Mouse (Mus musculus): ENCODE measurements around the gene Siah3. TPM values are rescaled to one million over a fixed set of nuclear protein-coding genes. Genes with fewer than 3 reads are reported as not detected.

The Siah3 gene
- polyA plus RNA-seq, 1 experiment = 0.04 TPM

DNA sequence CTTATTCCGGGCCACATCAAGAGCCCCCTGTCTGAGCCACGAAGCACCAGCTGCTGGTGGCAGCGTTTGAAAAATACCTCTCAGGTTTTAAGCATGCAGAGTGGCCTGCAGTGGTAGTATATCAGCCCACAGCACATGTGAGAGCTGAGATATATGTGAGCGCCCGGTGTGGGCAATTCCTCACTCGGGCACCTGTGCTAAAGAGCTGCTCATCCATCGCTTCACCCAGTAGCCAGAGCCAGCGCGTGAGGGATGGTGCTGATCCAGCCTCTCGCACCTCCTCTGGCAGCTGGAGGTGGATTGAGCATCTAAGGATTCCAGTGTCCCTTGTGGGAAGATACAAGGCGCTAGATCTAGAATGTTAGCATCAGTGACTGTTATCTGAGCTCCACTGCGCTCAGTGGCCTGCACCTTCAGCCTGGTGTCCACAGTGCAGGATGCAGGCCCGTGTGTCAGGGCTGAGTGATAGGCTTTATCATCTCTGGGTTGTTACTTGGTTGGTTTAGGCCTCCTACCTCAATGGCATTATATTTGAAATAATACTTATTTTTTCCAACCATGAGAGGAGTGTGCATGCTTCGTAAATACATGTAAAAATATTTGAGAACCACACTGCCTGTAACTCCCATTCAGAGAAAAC lies 37.9 kb downstream of the Siah3 start:
- no peaks in the 10 kb centered on the region for H3K4me1 ChIP-seq (ENCODE audit: control insufficient read depth, insufficient read depth, low read length)
- 84% methylated on average over 14 of the region's 14 CpGs for WGBS
- no peak for TF ChIP-seq CTCF (IDR thresholded peaks at IDR 0.05; ENCODE audit: insufficient read depth, low read length)
- TF ChIP-seq POLR2A (IDR thresholded peaks at IDR 0.05; ENCODE audit: borderline replicate concordance, extremely low read depth, low read depth, low read length) = no peak
- DNase-seq = no peak
- no peak overlapping the region for H3K4me3 ChIP-seq (replicated peaks; ENCODE audit: extremely low read depth, low read depth, low read length)

DNA sequence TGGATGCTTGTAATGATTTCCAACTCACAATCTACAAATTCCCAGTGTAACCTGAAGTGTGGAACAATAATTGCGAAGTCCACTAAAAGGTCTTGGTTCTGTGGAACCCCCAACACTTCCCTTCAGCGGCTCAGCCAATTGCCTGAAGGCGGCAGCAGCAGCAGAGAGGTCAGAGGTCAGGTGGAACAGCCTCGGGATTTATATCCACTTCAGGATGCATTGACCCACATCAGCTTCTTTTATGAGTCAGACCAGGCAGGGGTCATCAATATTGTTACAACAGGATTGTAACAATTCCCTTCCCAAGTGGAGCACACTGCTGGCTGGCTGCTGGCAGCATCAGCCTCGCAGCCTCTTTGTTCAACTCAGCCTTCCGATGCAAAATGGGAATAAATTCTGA lies 39.1 kb downstream of the Siah3 start:
- no peak for DNase-seq
- 71% methylated on average over 6 of the region's 6 CpGs for WGBS
- TF ChIP-seq CTCF (IDR thresholded peaks at IDR 0.05; ENCODE audit: insufficient read depth, low read length) = no peak
- TF ChIP-seq POLR2A (IDR thresholded peaks at IDR 0.05; ENCODE audit: borderline replicate concordance, extremely low read depth, low read depth, low read length) = no peak
- Histone ChIP-seq H3K4me1 (ENCODE audit: control insufficient read depth, insufficient read depth, low read length) (no peaks in the 10 kb centered on the region), H3K4me3 (replicated peaks; ENCODE audit: extremely low read depth, low read depth, low read length) (no peak overlapping the region)

DNA sequence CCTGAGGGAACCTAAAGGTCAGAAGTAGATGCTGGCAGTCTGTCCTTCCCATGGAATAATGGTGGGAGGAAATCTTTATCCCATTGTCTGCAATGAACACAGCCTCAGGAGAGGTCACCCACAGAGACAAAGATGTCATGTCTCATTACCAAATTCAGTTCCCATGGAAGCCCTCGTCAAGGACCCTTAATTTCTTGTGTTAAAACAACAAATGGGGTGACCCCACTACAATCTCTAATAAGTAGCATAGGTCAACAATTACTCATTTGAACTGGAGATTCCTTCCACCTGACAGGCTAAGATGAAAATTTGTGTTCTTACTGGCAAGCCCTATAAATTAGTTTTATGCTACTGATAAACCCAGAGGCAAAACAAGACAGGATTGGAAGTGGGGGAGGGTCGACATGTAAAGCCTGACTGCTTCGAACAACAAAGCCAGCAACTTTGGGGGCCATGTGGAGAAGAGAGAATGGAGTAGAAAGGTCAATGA lies 45.8 kb downstream of the Siah3 start:
- 68% methylated on average over 3 of the region's 3 CpGs for WGBS
- DNase-seq = no peak
- Histone ChIP-seq H3K4me3 (replicated peaks; ENCODE audit: extremely low read depth, low read depth, low read length) (no peak overlapping the region), H3K4me1 (ENCODE audit: control insufficient read depth, insufficient read depth, low read length) (no peaks in the 10 kb centered on the region)
- TF ChIP-seq CTCF (IDR thresholded peaks at IDR 0.05; ENCODE audit: insufficient read depth, low read length) = no peak
- no peak for TF ChIP-seq POLR2A (IDR thresholded peaks at IDR 0.05; ENCODE audit: borderline replicate concordance, extremely low read depth, low read depth, low read length)

DNA sequence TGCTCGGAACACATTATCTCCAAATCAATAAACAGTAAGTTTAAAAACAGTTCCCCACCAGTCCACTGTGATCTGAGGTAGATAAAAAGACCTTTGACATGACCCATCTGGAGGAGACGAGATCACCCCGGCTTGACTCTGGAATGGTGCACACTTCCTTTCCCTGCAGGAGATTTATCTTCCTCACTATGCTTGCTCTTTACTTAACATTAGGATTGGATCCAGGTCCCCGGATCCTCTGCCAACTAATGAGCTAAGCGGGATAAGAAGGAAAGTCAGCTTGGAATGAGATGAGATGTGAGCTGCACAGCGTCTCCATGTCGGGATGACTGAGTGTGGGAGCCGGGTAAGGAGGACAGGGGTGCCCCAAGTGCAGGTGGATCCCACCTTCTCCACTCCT lies 46.7 kb downstream of the Siah3 start:
- Histone ChIP-seq H3K4me3 (replicated peaks; ENCODE audit: extremely low read depth, low read depth, low read length) (no peak overlapping the region), H3K4me1 (ENCODE audit: control insufficient read depth, insufficient read depth, low read length) (no peaks in the 10 kb centered on the region)
- DNase-seq = no peak
- TF ChIP-seq CTCF (IDR thresholded peaks at IDR 0.05; ENCODE audit: insufficient read depth, low read length) (no peak), POLR2A (IDR thresholded peaks at IDR 0.05; ENCODE audit: borderline replicate concordance, extremely low read depth, low read depth, low read length) (no peak)
- 45% methylated on average over 8 of the region's 8 CpGs for WGBS

DNA sequence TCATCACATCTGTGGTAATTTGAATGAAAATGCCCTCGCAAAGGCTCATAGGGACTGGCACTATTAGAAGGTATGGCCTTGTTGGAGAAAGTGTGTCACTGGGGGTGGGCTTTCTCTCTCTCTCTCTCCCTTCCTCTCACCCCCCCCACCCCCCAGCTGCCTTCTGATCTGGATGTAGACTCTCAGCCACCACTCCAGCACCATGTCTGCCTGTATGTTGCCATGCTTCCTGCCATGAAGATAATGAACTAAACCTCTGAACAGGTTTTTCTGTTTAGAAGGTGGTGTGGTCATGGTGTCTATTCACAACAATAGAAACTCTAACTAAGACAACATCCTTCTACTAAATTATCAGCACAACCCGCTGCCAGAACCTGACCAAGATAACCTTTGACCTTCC lies 48.5 kb downstream of the Siah3 start:
- no peak for DNase-seq
- H3K4me1 ChIP-seq (ENCODE audit: control insufficient read depth, insufficient read depth, low read length) = no peaks in the 10 kb centered on the region
- 55% methylated on average over 2 of the region's 2 CpGs for WGBS
- TF ChIP-seq CTCF (IDR thresholded peaks at IDR 0.05; ENCODE audit: insufficient read depth, low read length) (no peak), POLR2A (IDR thresholded peaks at IDR 0.05; ENCODE audit: borderline replicate concordance, extremely low read depth, low read depth, low read length) (no peak)
- H3K4me3 ChIP-seq (replicated peaks; ENCODE audit: extremely low read depth, low read depth, low read length) = no peak overlapping the region

DNA sequence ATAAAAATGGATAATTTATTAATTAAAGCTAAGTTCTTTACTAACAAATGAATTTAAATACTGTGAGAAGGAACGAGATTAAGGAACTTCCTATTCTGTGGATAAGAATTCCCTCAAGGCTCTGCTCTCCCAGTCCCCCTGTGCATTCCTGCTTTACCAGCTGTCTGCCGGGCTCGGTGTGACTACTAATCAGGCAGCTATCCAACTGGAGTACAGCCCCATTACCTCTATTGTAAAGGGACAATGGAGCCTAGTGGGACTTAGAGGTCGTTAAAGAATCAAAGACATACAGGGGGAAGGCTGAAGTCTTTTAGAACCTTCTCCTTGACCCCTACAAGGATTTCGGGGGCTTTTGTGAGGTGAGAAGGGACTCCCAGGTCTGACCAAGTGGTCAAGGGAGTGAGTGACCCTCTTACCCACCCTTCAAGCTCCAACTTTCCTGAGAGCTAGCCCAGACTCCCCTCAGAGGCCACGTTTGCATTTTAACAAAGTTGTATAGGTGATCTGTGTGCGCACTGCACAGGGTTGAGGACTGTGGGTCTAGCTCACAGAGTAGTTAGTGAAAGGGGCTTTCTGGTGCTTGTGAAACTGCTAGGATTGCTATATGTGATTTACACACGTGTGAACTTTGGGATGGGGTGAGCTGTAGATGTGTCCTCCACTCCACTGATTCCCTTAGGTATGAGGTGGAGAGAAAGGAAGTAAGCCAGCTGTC lies 49.5 kb downstream of the Siah3 start:
- TF ChIP-seq POLR2A (IDR thresholded peaks at IDR 0.05; ENCODE audit: borderline replicate concordance, extremely low read depth, low read depth, low read length) = no peak
- no peak for TF ChIP-seq CTCF (IDR thresholded peaks at IDR 0.05; ENCODE audit: insufficient read depth, low read length)
- 55% methylated on average over 8 of the region's 8 CpGs for WGBS
- Histone ChIP-seq H3K4me1 (ENCODE audit: control insufficient read depth, insufficient read depth, low read length) (no peaks in the 10 kb centered on the region), H3K4me3 (replicated peaks; ENCODE audit: extremely low read depth, low read depth, low read length) (no peak overlapping the region)
- no peak for DNase-seq

DNA sequence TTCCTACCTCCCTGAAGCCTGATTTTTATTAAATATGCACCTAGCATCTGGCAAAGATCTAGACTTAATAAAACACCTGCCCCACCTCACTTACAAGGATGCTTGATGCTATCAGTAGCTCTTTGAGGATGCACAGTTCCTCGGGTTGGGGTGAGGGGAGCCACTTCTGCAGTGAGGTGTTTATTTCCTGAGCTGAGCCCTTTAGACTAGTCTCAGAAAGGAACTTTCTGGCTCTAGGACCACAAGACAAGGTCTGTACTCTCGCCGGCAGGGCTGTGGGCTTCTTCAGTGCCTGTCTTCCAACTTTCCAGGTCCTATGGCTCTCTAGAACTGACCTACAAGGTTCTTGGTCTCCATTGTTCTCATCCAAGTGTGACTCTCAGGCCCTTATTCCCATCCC lies 50.5 kb downstream of the Siah3 start:
- 68% methylated on average over 3 of the region's 3 CpGs for WGBS
- no peak for DNase-seq
- no peak for TF ChIP-seq CTCF (IDR thresholded peaks at IDR 0.05; ENCODE audit: insufficient read depth, low read length)
- no peak for TF ChIP-seq POLR2A (IDR thresholded peaks at IDR 0.05; ENCODE audit: borderline replicate concordance, extremely low read depth, low read depth, low read length)
- Histone ChIP-seq H3K4me3 (replicated peaks; ENCODE audit: extremely low read depth, low read depth, low read length) (no peak overlapping the region), H3K4me1 (ENCODE audit: control insufficient read depth, insufficient read depth, low read length) (no peaks in the 10 kb centered on the region)

DNA sequence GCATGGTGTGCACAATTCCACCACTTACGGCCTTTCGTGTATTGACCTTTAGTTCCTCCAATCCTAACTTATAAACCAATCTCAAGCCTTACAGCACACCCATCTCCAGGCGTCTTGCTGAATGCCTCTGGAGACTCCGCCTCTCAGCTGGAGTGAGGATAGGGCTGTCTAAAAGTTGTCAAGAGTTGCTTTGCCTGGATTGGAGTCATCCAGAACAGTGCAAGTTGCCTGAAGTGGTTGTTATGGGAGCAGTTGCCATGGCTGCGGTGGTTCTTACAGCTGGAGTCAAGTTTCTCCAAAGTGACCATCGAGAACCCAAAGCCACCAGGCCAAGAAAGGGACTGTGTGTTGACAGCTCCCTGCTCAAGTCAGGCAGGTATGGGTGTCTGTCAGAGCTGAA lies 54.3 kb downstream of the Siah3 start:
- no peak for DNase-seq
- TF ChIP-seq CTCF (IDR thresholded peaks at IDR 0.05; ENCODE audit: insufficient read depth, low read length) (no peak), POLR2A (IDR thresholded peaks at IDR 0.05; ENCODE audit: borderline replicate concordance, extremely low read depth, low read depth, low read length) (no peak)
- Histone ChIP-seq H3K4me1 (ENCODE audit: control insufficient read depth, insufficient read depth, low read length) (no peaks in the 10 kb centered on the region), H3K4me3 (replicated peaks; ENCODE audit: extremely low read depth, low read depth, low read length) (no peak overlapping the region)
- 70% methylated on average over 6 of the region's 6 CpGs for WGBS

DNA sequence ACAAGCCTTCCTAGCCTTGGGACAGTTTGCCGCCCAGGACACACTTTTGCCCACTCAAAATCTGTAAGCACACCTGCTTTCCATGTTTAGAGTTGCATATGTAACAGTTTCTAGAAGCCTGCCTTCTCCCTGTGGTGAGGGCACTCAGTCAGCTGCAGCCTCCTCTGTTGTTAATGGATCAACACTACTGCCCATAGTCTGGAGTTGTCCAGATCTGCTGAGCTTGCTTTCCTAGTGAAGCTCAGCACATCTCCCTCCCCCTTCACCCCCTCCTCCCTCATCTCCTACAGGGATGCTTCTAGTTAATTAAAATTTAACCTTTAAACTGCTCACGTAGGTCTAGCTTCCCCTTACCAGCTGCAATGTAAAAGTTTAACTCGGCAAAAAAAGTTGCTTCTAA lies 57.2 kb downstream of the Siah3 start:
- TF ChIP-seq POLR2A (IDR thresholded peaks at IDR 0.05; ENCODE audit: borderline replicate concordance, extremely low read depth, low read depth, low read length) (no peak), CTCF (IDR thresholded peaks at IDR 0.05; ENCODE audit: insufficient read depth, low read length) (no peak)
- DNase-seq = no peak
- Histone ChIP-seq H3K4me3 (replicated peaks; ENCODE audit: extremely low read depth, low read depth, low read length) (no peak overlapping the region), H3K4me1 (ENCODE audit: control insufficient read depth, insufficient read depth, low read length) (no peaks in the 10 kb centered on the region)
- WGBS = 44% methylated on average over 3 of the region's 3 CpGs

DNA sequence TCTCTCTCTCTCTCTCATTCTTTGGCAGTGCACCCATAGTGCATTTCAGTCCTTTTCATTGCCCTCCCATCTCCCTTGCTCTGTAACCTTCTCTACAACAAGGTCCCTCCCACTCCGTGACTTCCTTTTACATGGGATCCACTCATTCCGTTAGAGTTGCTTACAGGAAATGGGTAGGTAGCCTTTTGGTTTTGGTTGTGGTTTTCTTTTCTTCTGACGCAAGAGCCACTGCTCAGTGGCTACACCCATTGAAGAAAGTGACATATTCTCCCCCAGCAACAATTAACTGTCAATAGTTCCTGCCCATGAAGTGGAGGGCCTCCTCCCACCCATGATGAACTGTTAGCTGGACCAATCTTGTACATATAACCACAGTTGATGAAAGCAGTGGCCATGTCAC lies 60.4 kb downstream of the Siah3 start:
- TF ChIP-seq CTCF (IDR thresholded peaks at IDR 0.05; ENCODE audit: insufficient read depth, low read length) (no peak), POLR2A (IDR thresholded peaks at IDR 0.05; ENCODE audit: borderline replicate concordance, extremely low read depth, low read depth, low read length) (no peak)
- WGBS = 59% methylated on average over 3 of the region's 3 CpGs
- Histone ChIP-seq H3K4me1 (ENCODE audit: control insufficient read depth, insufficient read depth, low read length) (no peaks in the 10 kb centered on the region), H3K4me3 (replicated peaks; ENCODE audit: extremely low read depth, low read depth, low read length) (no peak overlapping the region)
- DNase-seq = no peak
